Mouse (Mus musculus): ENCODE results near the gene Myom1.

Myom1 gene

DNA sequence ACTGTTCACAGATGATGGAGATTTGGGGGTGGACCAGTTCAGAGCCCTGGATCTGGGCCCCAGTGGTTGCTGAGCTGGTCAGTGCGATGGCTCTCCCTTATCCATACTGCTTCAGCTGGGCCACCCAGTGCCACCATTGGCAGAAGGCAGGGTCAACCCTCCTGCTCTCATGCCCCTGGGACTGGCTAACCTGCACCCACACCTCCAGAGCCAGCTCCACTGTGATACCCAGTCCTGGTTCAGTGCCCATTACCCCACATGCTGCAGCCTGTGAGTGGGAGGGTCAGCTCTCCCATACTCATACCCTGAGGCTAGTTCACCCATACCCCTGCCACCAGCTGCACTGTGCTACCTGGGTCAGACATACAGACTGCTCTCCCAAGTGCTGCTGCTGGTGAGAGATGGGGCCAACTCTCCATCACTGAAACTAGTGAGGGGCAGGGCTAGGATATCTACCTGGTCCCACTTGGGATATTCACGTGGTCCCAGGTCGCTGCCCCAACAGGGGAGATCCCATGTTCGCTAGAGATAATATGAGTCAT, 15.1 kb downstream of the Myom1 start:
- no peak for DNase-seq (ENCODE audit: low read depth, low spot score)

DNA sequence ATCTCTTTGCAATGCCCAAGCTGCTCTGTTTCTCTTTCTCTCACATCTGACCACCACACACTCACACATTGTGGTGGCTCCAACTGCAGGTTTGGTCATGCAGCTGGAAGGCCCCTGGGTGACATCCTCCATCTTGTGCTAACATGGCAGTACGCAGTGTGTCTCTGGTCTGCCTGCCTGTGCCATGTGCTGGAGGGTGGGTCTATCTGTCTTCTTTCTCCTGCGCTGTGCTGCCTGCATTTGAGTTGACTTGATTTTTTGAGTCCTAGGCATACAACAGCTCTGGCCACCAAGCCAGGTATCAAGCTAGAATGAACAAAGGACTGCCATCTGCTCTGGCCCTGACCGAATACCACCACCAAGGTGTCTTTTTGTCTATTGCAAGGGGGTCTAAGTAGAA, 15.7 kb downstream of the Myom1 start:
- DNase-seq (ENCODE audit: low read depth, low spot score): no peak

DNA sequence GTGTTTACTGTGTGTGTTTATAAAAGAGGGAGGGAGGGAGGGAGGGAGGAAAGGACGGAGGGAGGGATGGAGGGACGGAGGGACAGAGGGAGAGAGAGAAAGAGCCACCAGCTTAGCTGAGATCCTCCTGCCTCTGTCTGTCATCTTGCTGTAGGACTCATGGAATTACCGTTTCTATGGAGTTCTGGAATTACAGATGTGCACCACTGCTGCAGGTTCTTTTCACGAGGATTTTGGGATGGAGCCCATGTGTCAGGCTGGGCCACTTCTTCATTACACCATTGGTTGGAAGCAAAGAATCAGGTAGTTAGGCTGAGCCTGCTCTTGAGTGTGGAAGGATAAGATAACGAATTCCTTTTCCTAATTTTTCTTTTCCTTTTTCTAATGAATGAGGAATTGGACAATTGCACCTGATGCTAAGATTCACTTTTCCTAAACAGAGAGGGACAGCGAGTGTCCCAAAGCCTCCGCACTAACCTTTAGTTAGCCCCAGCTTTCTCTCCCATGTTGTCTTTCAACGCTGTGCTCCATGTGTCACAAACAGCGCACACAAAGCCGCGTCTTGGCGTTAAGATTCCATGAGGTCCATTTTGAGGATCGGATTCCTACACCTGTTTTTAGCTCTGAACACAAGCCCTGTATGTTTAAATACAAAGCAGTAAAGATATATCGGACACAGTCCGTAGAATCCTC, 16.3 kb downstream of the Myom1 start:
- no peak for DNase-seq (ENCODE audit: low read depth, low spot score)

DNA sequence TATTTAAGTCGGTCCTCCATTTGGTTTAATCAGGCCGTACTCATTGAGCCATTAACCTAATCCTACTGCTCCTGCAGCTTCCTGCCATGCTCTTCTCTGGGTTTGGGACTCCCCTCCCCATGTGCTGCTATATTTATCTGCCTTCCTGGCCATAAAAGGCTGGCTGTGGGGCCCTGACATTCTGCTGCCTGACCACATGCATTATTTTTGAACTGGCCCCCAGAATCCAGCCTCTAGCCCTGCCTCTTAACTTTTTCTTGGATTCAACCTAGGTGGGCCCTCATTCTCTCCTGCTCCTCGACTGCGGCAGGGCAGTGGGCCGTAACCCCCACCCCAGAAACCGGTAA, 16.8 kb downstream of the Myom1 start:
- DNase-seq (ENCODE audit: low read depth, low spot score): no peak

DNA sequence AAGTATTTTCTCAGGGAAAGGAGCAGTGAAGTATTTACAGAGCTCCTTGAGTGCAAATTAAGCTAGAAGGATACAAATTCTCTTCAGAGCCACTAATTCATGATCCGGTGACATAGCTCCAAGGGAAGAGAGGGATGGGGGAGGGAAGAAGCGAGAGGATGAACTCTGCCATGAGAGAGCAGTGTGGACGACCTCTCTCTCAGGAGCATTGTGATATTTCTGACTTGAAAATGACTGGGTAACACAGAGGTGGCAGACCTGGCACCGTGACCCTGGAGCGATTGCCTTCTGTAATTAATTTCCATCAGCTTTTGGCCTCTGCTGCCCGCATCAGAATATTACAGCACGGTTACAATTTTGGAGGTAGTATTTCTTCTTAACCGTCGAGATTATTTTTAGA, 17.4 kb downstream of the Myom1 start:
- no peak for DNase-seq (ENCODE audit: low read depth, low spot score)

GRCm38 (mm10) chr17:71022841-71023240, 20.4 kb downstream of the Myom1 start:
- DNase-seq (ENCODE audit: low read depth, low spot score): no peak

DNA sequence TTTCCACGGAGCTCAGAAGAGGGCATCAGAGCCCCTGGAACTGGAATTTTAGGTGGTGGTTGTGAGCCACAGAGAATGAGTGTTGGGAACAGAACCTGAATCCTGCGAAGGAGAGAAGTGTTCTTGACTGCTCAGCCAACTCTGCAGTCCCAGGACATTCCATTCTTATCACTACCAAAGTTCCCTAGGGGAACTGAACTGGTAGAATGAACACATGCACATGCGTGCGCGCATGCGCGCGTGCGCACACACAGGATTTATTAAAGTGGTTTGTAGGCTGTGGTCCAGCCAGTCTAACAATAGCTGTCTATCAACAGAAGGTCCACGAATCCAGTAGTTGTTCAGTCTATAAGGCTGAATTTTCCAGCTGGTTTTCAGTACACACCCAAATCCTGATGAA, 21.6 kb downstream of the Myom1 start:
- no peak for DNase-seq (ENCODE audit: low read depth, low spot score)

DNA sequence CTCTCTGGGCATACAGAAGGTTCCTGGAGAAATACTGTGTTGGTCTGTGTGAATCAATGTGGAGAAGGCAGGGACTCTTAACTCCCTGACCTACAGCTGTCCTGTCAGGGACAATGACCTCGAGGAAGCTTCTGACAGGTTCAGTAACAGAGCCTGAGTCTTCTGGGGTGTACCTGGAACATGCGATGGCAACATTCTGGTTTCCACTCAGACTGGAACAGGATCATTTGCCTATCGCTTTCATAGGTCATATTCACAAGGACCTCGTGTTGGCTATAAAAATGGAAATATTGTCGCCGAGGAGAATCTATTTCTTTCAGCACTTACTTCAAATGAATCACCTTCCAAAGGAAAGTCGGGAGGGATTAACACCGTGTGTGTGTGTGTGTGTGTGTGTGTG, 23.5 kb downstream of the Myom1 start:
- DNase-seq (ENCODE audit: low read depth, low spot score): no peak

GRCm38 (mm10) chr17:71027186-71027585, 24.8 kb downstream of the Myom1 start:
- DNase-seq (ENCODE audit: low read depth, low spot score): no peak

DNA sequence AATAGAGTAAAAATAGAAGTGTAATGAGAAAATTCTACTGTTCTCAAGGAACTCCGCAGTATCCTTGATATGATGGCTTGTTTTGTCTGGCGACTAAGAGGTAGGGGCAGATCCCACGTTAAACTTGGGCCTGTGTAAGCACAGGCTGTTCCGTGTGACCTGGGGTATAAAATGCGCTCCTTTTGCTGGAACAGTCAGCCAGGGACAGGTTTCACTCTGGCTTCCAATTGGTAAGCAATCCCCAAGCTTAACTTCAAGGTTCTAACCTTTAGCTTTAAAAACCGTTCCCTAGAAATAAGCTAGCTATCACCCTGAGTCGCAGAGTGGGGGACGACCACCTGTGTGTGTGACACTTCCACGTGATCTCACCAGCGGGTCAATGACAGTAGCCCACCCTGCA, 30.3 kb downstream of the Myom1 start:
- DNase-seq (ENCODE audit: low read depth, low spot score): no peak

GRCm38 (mm10) chr17:71034472-71034871, 32.0 kb downstream of the Myom1 start:
- no peak for DNase-seq (ENCODE audit: low read depth, low spot score)

DNA sequence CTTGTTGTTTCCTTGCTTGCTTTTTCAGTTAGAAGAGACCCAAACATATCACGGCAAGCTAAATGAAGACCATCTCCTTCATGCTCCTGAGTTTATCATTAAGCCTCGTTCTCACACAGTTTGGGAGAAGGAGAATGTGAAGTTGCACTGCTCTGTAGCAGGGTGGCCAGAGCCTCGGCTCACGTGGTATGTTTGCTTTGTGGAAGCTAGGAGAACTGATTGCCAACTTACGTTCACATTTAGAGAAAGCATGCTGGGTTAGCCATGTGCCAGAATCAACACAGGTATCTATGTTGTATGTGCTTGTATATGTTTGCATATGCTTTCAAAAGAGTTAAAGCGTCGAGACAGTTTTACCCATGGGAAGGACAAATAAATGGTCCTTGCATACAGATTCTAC, 34.8 kb downstream of the Myom1 start:
- DNase-seq (ENCODE audit: low read depth, low spot score): no peak

DNA sequence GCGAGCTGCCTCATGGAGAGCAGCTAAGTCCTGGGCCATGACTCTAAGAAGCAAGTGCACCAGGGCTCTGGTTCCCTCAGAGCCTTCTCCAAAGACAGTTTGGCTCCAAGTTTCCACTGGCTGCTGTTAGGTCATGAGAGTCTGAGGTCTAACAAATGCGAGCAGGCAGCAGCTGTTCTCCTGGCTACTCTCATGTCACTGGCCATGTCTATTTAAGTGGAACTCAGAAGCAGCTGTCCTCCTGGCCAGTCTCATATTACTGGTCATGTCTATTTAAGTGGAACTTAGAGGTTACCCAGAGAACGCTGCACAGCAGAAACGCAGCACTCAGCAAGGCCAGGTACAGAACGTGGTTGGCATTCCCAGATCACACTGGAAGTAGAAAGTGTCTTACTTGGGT, 36.4 kb downstream of the Myom1 start:
- DNase-seq (ENCODE audit: low read depth, low spot score): no peak

- no peak for DNase-seq (ENCODE audit: low read depth, low spot score)
Measured at GRCm38 (mm10) chr17:71039851-71040581, 37.6 kb downstream of the Myom1 start.

- no peak for DNase-seq (ENCODE audit: low read depth, low spot score)
Measured at GRCm38 (mm10) chr17:71040582-71040880, 38.1 kb downstream of the Myom1 start.

DNA sequence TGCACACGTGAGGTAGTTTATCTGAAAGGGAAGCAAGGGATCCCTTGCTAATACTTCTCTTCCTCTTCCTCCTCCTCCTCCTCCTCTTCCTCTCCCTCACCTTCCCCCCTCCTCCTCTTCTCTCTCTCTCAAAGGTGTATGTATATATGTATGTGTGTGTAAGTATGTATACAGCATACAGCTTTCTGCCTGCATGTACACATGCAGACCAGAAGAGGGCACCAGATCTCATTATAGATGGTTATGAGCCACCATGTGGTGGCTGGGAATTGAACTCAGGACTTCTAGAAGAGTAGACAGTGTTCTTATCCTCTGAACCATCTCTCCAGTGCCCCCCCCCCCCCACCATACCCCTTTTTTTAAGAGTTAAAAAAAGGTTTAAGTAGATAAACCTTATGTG, 40.2 kb downstream of the Myom1 start:
- no peak for DNase-seq (ENCODE audit: low read depth, low spot score)

DNA sequence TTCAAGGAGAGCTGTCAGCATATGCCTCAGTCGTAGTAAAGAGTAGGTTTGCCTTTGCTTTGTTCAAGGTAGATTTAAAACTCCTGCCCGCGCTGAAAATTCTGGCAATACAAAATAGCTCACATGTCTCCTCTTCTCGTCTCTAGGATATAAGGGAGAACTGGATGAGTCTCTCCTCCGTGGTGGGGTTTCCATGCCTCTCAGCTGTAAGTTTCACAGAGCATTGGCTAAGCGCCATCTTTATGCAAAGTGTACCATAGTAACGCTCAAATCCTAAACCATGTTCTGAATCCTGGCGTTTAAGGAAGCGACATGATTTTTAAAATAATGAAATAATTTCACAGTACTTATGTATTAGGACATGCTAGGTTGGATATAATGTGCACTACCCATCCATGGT, 43.2 kb downstream of the Myom1 start:
- no peak for DNase-seq (ENCODE audit: low read depth, low spot score)

- no peak for DNase-seq (ENCODE audit: low read depth, low spot score)
Measured at GRCm38 (mm10) chr17:71046856-71047255, 44.4 kb downstream of the Myom1 start.

- no peak for DNase-seq (ENCODE audit: low read depth, low spot score)
Measured at GRCm38 (mm10) chr17:71049292-71049691, 46.9 kb downstream of the Myom1 start.

- no peak for DNase-seq (ENCODE audit: low read depth, low spot score)
Measured at GRCm38 (mm10) chr17:71053134-71053708, 50.8 kb downstream of the Myom1 start.

DNA sequence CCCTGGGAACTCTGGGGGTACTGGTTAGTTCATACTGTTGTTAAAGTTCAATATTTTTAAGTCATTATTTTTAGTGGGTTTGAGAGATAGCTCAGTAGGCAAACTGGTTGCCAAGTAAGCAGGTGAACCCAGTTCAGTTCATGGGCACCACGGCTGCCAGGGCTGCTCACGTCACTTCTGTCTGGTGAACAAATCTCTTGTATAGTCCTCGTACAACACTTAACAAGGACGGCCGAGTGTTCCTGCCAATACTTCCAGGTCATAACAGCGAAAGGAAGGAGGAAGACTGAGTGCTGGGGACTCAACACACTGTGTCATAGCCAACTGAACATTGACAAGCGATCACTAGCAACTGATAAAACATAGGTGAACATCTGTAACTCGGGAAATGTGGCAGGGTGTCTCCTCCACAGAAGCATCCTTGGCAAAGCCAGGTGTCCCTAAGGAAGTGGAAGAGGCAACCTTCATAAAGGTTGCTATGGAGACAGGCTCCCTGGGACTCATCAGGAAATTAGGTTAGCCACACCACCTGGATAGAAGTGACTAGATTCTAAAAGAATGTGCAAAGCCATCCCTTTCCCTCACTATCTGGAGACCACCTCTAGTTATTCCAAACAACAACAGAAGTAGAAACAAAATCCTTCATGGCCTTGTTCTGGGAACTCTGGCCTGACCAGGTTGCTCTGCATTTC, 52.9 kb downstream of the Myom1 start:
- DNase-seq (ENCODE audit: low read depth, low spot score): no peak

DNA sequence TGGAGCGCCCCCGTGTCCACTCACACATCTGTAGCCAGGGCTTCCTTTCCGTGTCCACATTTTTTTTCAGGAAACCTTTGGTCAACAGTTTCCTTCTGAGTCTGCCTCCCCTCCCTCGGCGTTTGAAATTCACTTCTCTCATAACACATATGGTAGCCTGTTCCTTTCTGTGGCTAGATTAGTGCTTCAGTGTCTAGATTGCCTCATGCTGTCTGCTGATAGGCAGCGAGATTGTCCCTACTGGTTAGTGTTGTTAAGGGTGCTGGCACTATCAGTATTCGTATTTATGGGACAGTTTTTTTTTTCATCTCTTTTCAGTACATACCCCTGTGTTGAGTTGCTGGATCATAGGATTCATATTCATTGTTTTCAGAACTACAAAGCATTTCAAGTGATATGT, 54.0 kb downstream of the Myom1 start:
- DNase-seq (ENCODE audit: low read depth, low spot score): no peak

GRCm38 (mm10) chr17:71057758-71058157, 55.3 kb downstream of the Myom1 start:
- no peak for DNase-seq (ENCODE audit: low read depth, low spot score)
